Mouse (Mus musculus): Measurements from ENCODE around the gene 1500009L16Rik. TPM values are rescaled to one million over a fixed set of nuclear protein-coding genes. Genes with fewer than 3 reads are reported as not detected.
A peak's percentile ranks its signal among the peaks of the same experiment; 100 is the strongest.

1500009L16Rik gene
- total RNA-seq, 2 experiments from 2014 or later: 18.4 to 19.2 TPM

- DNase-seq: peak; percentile 26
These were observed 37.9 kb downstream of the 1500009L16Rik start for GRCm38 (mm10) chr10:83760535-83760934.

DNA sequence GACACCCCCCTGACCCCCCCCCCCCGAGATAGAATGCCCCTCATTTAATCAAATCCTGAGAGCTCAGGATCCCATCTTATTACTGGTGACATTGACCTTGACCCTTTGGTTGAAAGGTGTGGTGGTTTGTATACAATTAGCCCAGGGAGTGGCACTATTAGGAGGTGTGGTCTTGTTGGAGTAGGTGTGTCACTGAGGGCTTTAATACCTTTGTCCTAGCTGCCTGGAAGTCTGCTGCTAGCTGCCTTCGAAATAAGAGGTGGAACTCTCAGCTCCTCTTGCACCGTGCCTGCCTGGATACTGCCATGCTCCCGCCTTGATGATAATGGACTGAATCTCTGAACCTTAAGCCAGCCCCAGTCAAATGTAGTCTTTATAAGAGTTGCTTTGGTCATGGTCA, 41.2 kb downstream of the 1500009L16Rik start:
- no peak for DNase-seq

DNA sequence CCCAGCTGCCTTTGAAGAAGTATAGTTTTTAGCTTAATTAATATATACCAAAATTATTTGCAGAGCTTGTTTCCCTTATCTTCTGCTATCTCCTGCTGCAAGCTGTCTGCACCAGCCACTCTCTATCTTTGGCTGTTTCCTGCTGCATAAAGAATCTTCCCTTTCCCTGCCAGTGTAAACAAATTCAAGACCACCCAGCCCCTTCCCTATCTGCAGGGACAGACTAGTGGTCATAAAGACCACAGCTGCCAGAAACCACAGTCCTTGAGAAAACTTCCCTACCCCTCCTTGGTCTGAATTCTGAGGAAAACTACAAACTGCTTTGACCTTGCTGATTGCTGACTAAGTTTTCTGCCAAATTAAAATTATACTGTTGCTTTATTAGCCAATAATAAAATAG, 44.2 kb downstream of the 1500009L16Rik start:
- no peak for DNase-seq

GRCm38 (mm10) chr10:83776272-83776878, 53.7 kb downstream of the 1500009L16Rik start:
- peak; percentile 83 for DNase-seq

GRCm38 (mm10) chr10:83777253-83777652, 54.6 kb downstream of the 1500009L16Rik start:
- no peak for DNase-seq

- DNase-seq: no peak
These were observed 59.2 kb downstream of the 1500009L16Rik start for GRCm38 (mm10) chr10:83781854-83782253.

- peak; percentile 3 for DNase-seq
These were observed 59.9 kb downstream of the 1500009L16Rik start for GRCm38 (mm10) chr10:83782371-83783120.

DNA sequence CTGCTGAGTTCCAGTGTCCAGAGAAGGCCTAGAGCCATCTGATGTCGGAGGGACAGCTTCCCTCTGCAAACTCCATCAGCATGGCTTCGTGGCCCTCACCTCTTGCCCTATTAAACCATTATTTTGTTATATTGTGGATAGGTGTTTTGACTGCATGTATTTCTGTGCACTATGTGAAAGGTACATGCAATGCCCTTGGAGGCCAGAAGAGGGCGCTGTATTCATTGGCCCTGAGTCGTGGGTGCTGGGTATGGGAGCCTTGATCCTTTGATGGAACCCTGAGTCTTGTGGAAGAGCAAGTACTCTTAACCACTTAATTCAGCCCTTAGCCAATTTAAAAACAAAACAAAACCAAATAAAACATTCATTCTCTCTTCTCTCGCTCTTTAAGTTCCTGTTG, 62.3 kb downstream of the 1500009L16Rik start:
- peak; percentile 42 for DNase-seq

DNA sequence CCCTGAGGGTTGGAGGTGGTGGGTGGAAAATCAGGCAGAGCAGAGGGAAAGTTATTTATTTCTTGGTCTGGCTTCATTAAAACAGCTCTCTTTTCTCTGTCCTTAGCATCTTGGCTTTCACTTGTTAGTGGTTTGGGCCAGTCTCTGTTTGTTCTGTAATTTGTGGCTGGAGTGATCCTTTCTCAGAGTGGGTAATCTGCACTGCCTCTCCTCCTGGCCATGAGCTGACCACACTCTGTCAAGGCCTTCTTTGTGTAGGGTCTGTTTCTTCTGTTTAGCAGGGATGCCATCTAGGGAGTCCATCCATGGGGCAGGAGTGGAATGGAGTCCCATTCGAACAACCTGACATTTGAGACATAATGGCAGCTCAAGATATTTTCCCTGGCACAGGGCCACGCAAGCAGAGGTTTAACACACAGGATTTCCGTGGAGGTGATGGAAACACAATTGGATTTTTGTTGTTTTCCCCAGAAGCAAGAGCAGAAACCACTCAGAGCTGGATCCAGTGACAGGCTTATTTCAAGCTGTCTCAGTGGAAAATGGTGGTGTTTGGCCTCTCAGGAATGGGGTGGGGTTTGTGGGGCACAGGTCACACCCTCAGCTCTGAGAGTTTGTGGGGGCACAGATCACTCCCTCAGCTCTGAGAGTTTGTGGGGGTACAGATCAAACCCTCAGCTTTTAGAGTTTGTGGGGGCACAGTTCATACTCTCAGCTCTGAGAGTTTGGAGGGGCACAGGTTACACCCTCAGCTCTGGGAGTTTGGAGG, 63.1 kb downstream of the 1500009L16Rik start:
- DNase-seq: peak; percentile 3

DNA sequence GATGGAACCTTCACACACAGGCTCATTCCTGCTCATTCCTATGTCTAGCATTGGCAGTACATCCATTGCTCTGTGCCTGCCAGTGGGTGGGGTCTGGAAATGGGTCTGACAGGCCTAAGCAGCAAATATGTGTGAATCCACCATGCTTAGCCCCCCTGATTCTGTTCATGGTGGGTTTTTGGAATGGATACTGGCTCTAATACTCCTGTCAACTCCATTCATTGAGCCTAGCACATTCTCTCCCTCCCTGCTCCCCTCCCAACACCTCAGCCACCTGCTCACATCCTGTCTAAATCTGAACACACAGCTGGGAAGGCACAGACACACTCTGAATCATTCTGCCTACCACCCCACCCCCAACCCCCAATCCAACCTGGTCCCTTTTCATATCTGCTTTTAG, 72.4 kb downstream of the 1500009L16Rik start:
- no peak for DNase-seq

DNA sequence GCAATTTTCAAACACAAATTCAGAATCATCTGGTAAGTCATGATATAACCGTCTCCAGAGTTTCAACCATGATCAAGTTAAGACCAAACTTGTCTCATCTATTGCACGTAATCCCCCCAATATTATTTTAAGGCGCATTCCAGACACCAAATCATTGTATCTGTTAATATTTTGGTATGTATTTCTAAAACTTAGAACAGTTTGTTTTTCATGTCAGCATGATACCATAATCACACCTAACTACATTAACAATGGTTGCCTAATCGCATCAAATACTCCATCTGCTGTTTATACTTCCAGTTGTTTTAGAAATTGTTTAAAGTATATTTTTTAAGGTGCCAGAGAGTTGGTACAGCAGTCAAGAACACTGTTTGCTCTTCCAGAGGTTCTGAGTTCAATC, 72.8 kb downstream of the 1500009L16Rik start:
- no peak for DNase-seq

DNA sequence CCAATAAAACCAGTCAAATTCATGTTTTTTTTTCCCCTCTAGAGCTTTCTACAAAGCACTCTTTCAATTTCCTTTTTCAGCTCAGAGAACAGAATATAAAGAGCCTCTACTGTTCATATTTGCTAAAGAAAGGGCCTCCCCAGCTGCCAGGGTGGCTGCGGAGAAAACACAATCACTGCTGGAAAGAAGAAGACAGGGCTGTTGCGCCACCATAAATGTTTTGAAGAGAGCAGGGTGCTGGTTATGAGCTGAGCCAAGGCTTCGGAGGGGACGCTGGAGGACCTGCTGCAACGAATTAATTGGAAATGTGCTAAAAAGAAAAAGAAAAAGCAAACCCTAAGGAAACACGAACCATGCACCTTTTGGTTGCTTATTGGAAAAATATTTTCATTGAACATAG, 81.4 kb downstream of the 1500009L16Rik start:
- DNase-seq: no peak

GRCm38 (mm10) chr10:83805201-83805718, 82.6 kb downstream of the 1500009L16Rik start:
- peak; percentile 72 for DNase-seq

DNA sequence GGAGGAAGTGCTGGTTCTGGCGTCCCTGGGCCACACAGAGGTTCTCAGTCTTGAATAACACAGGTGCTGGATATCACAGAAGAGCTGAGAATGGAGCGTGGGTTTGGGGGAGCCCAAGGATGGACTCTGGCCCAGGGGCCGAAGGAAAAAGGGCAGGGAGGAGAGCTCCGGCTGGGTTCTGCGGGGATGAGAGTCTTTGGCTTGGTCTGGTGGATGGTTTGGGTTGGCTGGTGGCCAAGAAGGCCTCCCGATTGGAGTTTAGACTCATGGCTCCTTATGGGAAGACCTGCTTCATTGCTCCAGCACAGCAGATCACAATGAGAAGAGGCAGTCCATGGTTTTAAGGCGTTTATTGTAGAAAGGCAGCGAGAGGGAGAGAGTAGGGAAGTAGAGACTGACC, 84.6 kb downstream of the 1500009L16Rik start:
- DNase-seq: peak; percentile 37

Other genes starting within 250 kb of the 1500009L16Rik start
- 10 to 100 TPM; 31.3 to 36.3 TPM for gene Aldh1l2, start 188.7 kb upstream of the 1500009L16Rik start, total RNA-seq (2021)
- 10 to 100 TPM; 14.1 to 14.9 TPM for gene Washc4, start 179.1 kb upstream of the 1500009L16Rik start, total RNA-seq (2021)
- gene Appl2, start 74.1 kb upstream of the 1500009L16Rik start, total RNA-seq (2021): 10 to 100 TPM; 31.6 to 35.5 TPM

Measured in heart, postnatal 4 days (tissue).